Mouse (Mus musculus) neural tube, embryonic 14.5 days (tissue): ENCODE data around the gene Ift81. TPM values are rescaled to one million over a fixed set of nuclear protein-coding genes. Genes with fewer than 3 reads are reported as not detected.

ENCODE experiments used
- ATAC-seq: fragments of 200-750 bp; cut with Nextera tagmentation; 2 replicates; pipeline ENCODE4 v1.8.0; 2017; ENCODE audit warnings: low read depth, mild to moderate bottlenecking, moderate TSS enrichment, moderate library complexity
- H3K27ac ChIP-seq: fragments of 300-500 bp; sonication (generic); 2 replicates; pipeline ENCODE4 v1.5.1; 2014; ENCODE audit warnings: low read depth, mild to moderate bottlenecking, control low read depth, low read length, moderate library complexity, mixed read lengths
- H3K27me3 ChIP-seq: fragments of 300-500 bp; sonication (generic); 2 replicates; pipeline ENCODE4 v1.6.1; 2014; ENCODE audit warnings: low read length; ENCODE audit not compliant: control insufficient read depth, insufficient read depth
- H3K36me3 ChIP-seq: fragments of 300-500 bp; sonication (generic); 2 replicates; pipeline ENCODE4 v1.6.1; 2014; ENCODE audit warnings: low read length, mixed read lengths; ENCODE audit not compliant: control insufficient read depth, insufficient read depth
- H3K4me1 ChIP-seq: fragments of 300-500 bp; sonication (generic); 2 replicates; pipeline ENCODE4 v1.6.1; 2014; ENCODE audit warnings: low read length; ENCODE audit not compliant: control insufficient read depth, insufficient read depth
- H3K4me2 ChIP-seq: fragments of 300-500 bp; sonication (generic); 2 replicates; pipeline ENCODE4 v1.6.1; 2014; ENCODE audit warnings: mild to moderate bottlenecking, low read depth, low read length, control low read depth
- H3K4me3 ChIP-seq: fragments of 300-500 bp; sonication (generic); 2 replicates; pipeline ENCODE4 v1.5.1; 2014; ENCODE audit warnings: low read depth, low read length, control low read depth, mixed read lengths
- H3K9ac ChIP-seq: fragments of 300-500 bp; sonication (generic); replicated peaks from 2 replicates; pipeline ENCODE4 v1.6.1; 2014; ENCODE audit warnings: low read depth, mild to moderate bottlenecking, control low read depth, low read length, mixed read lengths
- H3K9me3 ChIP-seq: fragments of 300-500 bp; sonication (generic); 2 replicates; pipeline ENCODE4 v1.6.1; 2016; ENCODE audit warnings: low read length; ENCODE audit not compliant: control insufficient read depth
- whole genome bisulfite sequencing: fragments of 180-500 bp; shearing (Covaris S2); extraction: QIAGEN DNeasy Blood & Tissue Kit; methylation state at CpG from one replicate; pipeline ENCODE4 v1.1.7; 2014; 5-methylcytosine and 5-hydroxymethylcytosine counted together
- polyA plus RNA-seq: library from polyadenylated mRNA; unstranded; fragments of >200 nt; fragmentation: Nextera tagmentation; extraction: Ambion mirVana; gene quantifications from 2 replicates; pipeline ENCODE4 v1.2.1, GENCODE M21; 2014

Ift81 gene
- polyA plus RNA-seq, 1 experiment from 2014 or later: 68.6 TPM

GRCm38 (mm10) chr5:122511405-122511804 is 102.9 kb downstream of the Ift81 start:
- Histone ChIP-seq H3K27me3 (no peaks in the 10 kb centered on the region), H3K4me3 (no peak overlapping the region), H3K27ac (no peak overlapping the region), H3K9ac (no peak overlapping the region), H3K4me1 (peaks cover 6% of the 10 kb centered on the region; the same call in 1 of the 2 replicates), H3K4me2 (no peak overlapping the region), H3K36me3 (no peaks in the 10 kb centered on the region), H3K9me3 (no peaks in the 10 kb centered on the region)
- ATAC-seq: no peak
- WGBS: 70% methylated on average over 9 of the region's 9 CpGs

- Histone ChIP-seq H3K4me3 (no peak overlapping the region), H3K4me2 (no peak overlapping the region), H3K9ac (no peak overlapping the region), H3K9me3 (no peaks in the 10 kb centered on the region), H3K36me3 (no peaks in the 10 kb centered on the region), H3K27me3 (no peaks in the 10 kb centered on the region), H3K27ac (no peak overlapping the region), H3K4me1 (peaks cover 6% of the 10 kb centered on the region; the same call in 1 of the 2 replicates)
- ATAC-seq: no peak
- 72% methylated on average over 17 of the region's 17 CpGs for WGBS
Observed at GRCm38 (mm10) chr5:122510651-122511157, 103.6 kb downstream of the Ift81 start.

- H3K36me3 ChIP-seq: no peaks in the 10 kb centered on the region
- H3K27ac ChIP-seq: no peak overlapping the region
Observed at GRCm38 (mm10) chr5:122509608-122510007, 104.7 kb downstream of the Ift81 start.

GRCm38 (mm10) chr5:122508861-122509306 is 105.4 kb downstream of the Ift81 start:
- Histone ChIP-seq H3K4me2 (no peak overlapping the region), H3K9me3 (no peaks in the 10 kb centered on the region), H3K9ac (no peak overlapping the region), H3K4me3 (no peak overlapping the region), H3K4me1 (peaks cover 2% of the 10 kb centered on the region; the same call in 1 of the 2 replicates), H3K27ac (no peak overlapping the region), H3K27me3 (no peaks in the 10 kb centered on the region), H3K36me3 (no peaks in the 10 kb centered on the region)
- WGBS: 79% methylated on average over 11 of the region's 11 CpGs
- ATAC-seq: no peak

More at GRCm38 (mm10) chr5:122509608-122510007, 104.7 kb downstream of the Ift81 start:
- 51% methylated on average over 7 of the region's 7 CpGs for WGBS
- Histone ChIP-seq H3K27me3 (no peaks in the 10 kb centered on the region), H3K4me1 (peaks cover 6% of the 10 kb centered on the region; the same call in 1 of the 2 replicates), H3K9me3 (no peaks in the 10 kb centered on the region), H3K9ac (no peak overlapping the region), H3K4me3 (no peak overlapping the region), H3K4me2 (no peak overlapping the region)
- ATAC-seq: no peak

- Histone ChIP-seq H3K4me3 (no peak overlapping the region), H3K4me1 (peaks cover 9% of the 10 kb centered on the region; the same call in 1 of the 2 replicates), H3K27me3 (no peaks in the 10 kb centered on the region), H3K4me2 (no peak overlapping the region), H3K36me3 (no peaks in the 10 kb centered on the region), H3K9me3 (no peaks in the 10 kb centered on the region), H3K27ac (no peak overlapping the region), H3K9ac (no peak overlapping the region)
- no peak for ATAC-seq
Observed at GRCm38 (mm10) chr5:122507396-122507795, 106.9 kb downstream of the Ift81 start.

- no peaks in the 10 kb centered on the region for H3K9me3 ChIP-seq
- H3K9ac ChIP-seq: no peak overlapping the region
- H3K27ac ChIP-seq: no peak overlapping the region
- peaks cover 2% of the 10 kb centered on the region; the same call in 1 of the 2 replicates for H3K27me3 ChIP-seq
- H3K36me3 ChIP-seq: no peaks in the 10 kb centered on the region
- H3K4me2 ChIP-seq: no peak overlapping the region
- no peak overlapping the region for H3K4me3 ChIP-seq
- 89% methylated on average over 3 of the region's 3 CpGs for WGBS
- peaks cover 9% of the 10 kb centered on the region; the same call in 1 of the 2 replicates for H3K4me1 ChIP-seq
- ATAC-seq: no peak
Observed at GRCm38 (mm10) chr5:122506462-122506861, 107.9 kb downstream of the Ift81 start.

- H3K4me3 ChIP-seq: no peak overlapping the region
- H3K9ac ChIP-seq: no peak overlapping the region
- no peak for ATAC-seq
- H3K27me3 ChIP-seq: peaks cover 2% of the 10 kb centered on the region; the same call in 1 of the 2 replicates
- H3K4me2 ChIP-seq: no peak overlapping the region
- no peaks in the 10 kb centered on the region for H3K9me3 ChIP-seq
- 89% methylated on average over 5 of the region's 5 CpGs for WGBS
- H3K36me3 ChIP-seq: no peaks in the 10 kb centered on the region
- H3K27ac ChIP-seq: no peak overlapping the region
- H3K4me1 ChIP-seq: peaks cover 9% of the 10 kb centered on the region; the same call in 1 of the 2 replicates
Observed at GRCm38 (mm10) chr5:122505554-122505953, 108.8 kb downstream of the Ift81 start.

- Histone ChIP-seq H3K36me3 (no peaks in the 10 kb centered on the region), H3K9ac (no peak overlapping the region; the same call in 1 of the 2 replicates), H3K4me3 (no peak overlapping the region), H3K9me3 (no peaks in the 10 kb centered on the region), H3K27me3 (peaks cover 2% of the 10 kb centered on the region; the same call in 1 of the 2 replicates), H3K4me1 (peaks cover 21% of the 10 kb centered on the region), H3K4me2 (no peak overlapping the region), H3K27ac (no peak overlapping the region)
- WGBS: 27% methylated on average over 4 of the region's 4 CpGs
- ATAC-seq: no peak
Observed at GRCm38 (mm10) chr5:122503760-122504119, 110.6 kb downstream of the Ift81 start.

GRCm38 (mm10) chr5:122503015-122503759 is 111.1 kb downstream of the Ift81 start:
- Histone ChIP-seq H3K4me2 (peak overlapping the region; percentile 75), H3K27me3 (peaks cover 2% of the 10 kb centered on the region; the same call in 1 of the 2 replicates), H3K27ac (peak overlapping the region; percentile 98), H3K9me3 (no peaks in the 10 kb centered on the region), H3K4me1 (peaks cover 25% of the 10 kb centered on the region), H3K4me3 (peak overlapping the region; percentile 98), H3K9ac (peak overlapping the region; percentile 99), H3K36me3 (no peaks in the 10 kb centered on the region)
- WGBS: 32% methylated on average over 15 of the region's 15 CpGs
- 0 out of 2 replicates have a peak, but pooled peaks have one; percentile 5 for ATAC-seq
